Mouse (Mus musculus) G1E (cell line): ENCODE data around the gene Sh3rf3.

Experiments
- CTCF ChIP-seq: IDR thresholded peaks from 2 replicates; pipeline ENCODE4 v1.5.1; 2012; ENCODE audit warnings: low read depth, low read length, inconsistent platforms, mixed read lengths
- GATA1 ChIP-seq: IDR thresholded peaks from 2 replicates; pipeline ENCODE4 v1.6.1; 2012; ENCODE audit warnings: borderline replicate concordance, low read length, inconsistent platforms, mixed read lengths
- TAL1 ChIP-seq: conservative IDR thresholded peaks from 2 replicates; pipeline ENCODE4 v1.6.1; 2012; ENCODE audit warnings: low read depth, low read length, inconsistent platforms, mixed read lengths

DNA sequence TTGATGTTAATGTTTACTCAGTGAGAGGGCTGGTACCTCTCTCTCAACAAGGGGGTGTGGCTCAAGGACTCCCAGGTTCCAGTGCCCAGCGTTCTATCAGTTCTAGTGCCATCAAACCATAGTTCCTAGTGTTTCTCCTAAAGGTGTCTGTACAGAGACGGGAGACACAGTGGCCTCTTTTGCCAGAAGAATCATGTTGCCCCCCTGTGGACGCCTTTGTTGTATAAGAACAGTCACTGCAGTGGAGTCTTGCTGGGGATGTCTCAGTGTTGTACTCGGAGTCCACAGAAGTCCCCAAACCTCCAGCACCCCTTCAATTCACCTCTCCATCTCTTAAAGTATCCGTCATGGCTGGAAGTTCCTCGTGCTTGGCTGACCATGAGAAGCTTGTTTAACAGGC, 92.1 kb downstream of the Sh3rf3 start:
- TF ChIP-seq CTCF (no peak), GATA1 (no peak), TAL1 (no peak)
